Mouse (Mus musculus) small intestine, adult 2 months (tissue): Measurements from ENCODE around the gene Cntnap1.
A peak's percentile ranks its signal among the peaks of the same experiment; 100 is the strongest.

Experiments used
- CTCF ChIP-seq: fragments of 200-500 bp; IDR thresholded peaks from 2 replicates; pipeline ENCODE4 v1.5.1; 2012; ENCODE audit warnings: low read depth, mild to moderate bottlenecking, control low read depth, inconsistent platforms, low read length, moderate library complexity, mixed read lengths; ENCODE audit not compliant: insufficient replicate concordance, insufficient read length; ENCODE audit errors: extremely low read depth
- POLR2A ChIP-seq: fragments of 200-500 bp; IDR thresholded peaks from 2 replicates; pipeline ENCODE4 v1.6.1; 2012; ENCODE audit warnings: low read depth, mild to moderate bottlenecking, control low read depth, inconsistent platforms, low read length, moderate library complexity

GRCm38 (mm10) chr11:101127075-101127474 lies 43.2 kb upstream of the Cntnap1 start:
- TF ChIP-seq POLR2A, result no peak
- TF ChIP-seq CTCF, result peak; percentile 12; the same call in 1 of the 2 replicates
